Mouse (Mus musculus) heart, embryonic 13.5 days (tissue): ENCODE measurements around the gene Usp22. TPM values are rescaled to one million over a fixed set of nuclear protein-coding genes. Genes with fewer than 3 reads are reported as not detected.

ENCODE experiments used
- polyA plus RNA-seq: library from polyadenylated mRNA; unstranded; fragments of >200 nt; fragmentation: Nextera tagmentation; extraction: Ambion mirVana; gene quantifications from 2 replicates; pipeline ENCODE4 v1.2.1, GENCODE M21; 2015

Gene Usp22
- polyA plus RNA-seq, 1 experiment from 2014 or later, result 76.1 TPM

Other genes with a start within 250 kb of the Usp22 start
- gene Map2k3, start 243.0 kb downstream of the Usp22 start, polyA plus RNA-seq, result 73.6 and 78.1 TPM in 2 replicates
- gene Kcnj12, start 152.5 kb downstream of the Usp22 start, polyA plus RNA-seq, result 2.6 and 3.0 TPM in 2 replicates
- 1.6 and 2.4 TPM in 2 replicates for gene Tnfrsf13b, start 48.3 kb downstream of the Usp22 start, polyA plus RNA-seq
- gene Aldh3a1, start 32.5 kb upstream of the Usp22 start, polyA plus RNA-seq, result 0.08 and 0.17 TPM in 2 replicates
- gene Aldh3a2, start 92.4 kb upstream of the Usp22 start, polyA plus RNA-seq, result 26.0 and 26.9 TPM in 2 replicates
- gene Slc47a2, start 167.8 kb upstream of the Usp22 start, polyA plus RNA-seq, result 0.06 TPM in 1 of 2 replicates, not detected in the other
- gene Slc47a1, start 203.3 kb upstream of the Usp22 start, polyA plus RNA-seq, result 24.6 and 28.9 TPM in 2 replicates